Mouse (Mus musculus) liver, postnatal 0 days (tissue): Measurements from ENCODE around the gene Hapln3.

Experiments used
- CTCF ChIP-seq: sonication (generic); IDR thresholded peaks from 2 replicates; pipeline ENCODE4 v1.5.1; 2016; ENCODE audit warnings: antibody characterized with exemption, low read depth
- EP300 ChIP-seq: IDR thresholded peaks from 2 replicates; pipeline ENCODE4 v1.6.1; 2016; ENCODE audit warnings: antibody characterized with exemption, low read depth, mild to moderate bottlenecking

DNA sequence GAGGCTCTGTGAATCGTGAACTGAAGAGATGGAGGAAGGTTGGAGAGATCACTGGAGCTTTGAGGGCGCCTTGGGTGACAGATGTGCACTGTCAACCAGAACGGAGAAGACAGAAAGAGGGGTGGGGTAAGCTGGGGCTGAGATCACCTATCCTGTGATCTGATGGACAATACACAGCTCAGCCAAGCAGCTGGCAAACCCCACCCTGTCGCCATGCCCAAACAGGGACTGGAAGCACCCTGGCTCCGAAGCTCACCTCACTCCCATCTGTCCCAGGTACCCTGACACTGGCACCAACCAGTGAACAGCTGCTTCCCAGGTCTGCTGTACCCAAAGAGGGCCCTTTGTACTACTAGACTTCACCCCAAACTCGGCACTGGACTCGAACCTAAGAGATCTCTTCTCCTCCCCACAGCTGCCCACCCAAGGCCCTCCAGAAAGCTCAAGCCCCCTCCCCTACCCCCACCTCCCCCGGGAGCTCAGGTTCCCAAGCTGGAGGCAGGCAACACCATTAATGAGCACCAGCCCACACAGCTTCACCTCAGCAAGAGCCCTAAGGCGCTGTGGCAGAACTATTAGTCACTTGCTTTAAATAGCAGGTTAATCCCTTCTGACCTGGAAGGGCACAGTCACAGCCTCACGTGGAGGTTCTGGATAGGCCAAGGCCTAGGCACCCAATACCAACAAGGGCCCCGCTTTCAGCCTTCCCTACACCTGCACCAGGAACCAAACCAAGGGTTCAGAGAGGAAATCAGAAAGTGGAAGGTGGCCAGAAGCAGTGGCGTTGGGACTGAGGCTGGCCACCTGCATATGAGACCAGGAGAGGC lies 16.4 kb upstream of the Hapln3 start:
- TF ChIP-seq EP300 (no peak), CTCF (no peak)
